Mouse (Mus musculus) ES-Bruce4 (cell line): ENCODE data around the gene Mat1a.

Experiments
- CTCF ChIP-seq: IDR thresholded peaks from one replicate; pipeline ENCODE4 v1.8.1; 2011; ENCODE audit warnings: low read depth, low read length
- EP300 ChIP-seq: IDR thresholded peaks from 2 replicates; pipeline ENCODE4 v1.6.1; 2011; ENCODE audit warnings: low read depth, low read length; ENCODE audit not compliant: insufficient read depth
- POLR2A ChIP-seq: IDR thresholded peaks from one replicate; pipeline ENCODE4 v1.8.1; 2011; ENCODE audit warnings: low read length; ENCODE audit not compliant: insufficient read depth

- TF ChIP-seq CTCF (no peak), POLR2A (no peak), EP300 (no peak)
Observed at GRCm38 (mm10) chr14:41104853-41105444, at the start of gene Mat1a.
